In genomic region chr6:31563235-31564181, GRCm38 (mm10) we compare ENCODE assay signal across 8 mouse cellular contexts. TPM values are rescaled to one million over a fixed set of nuclear protein-coding genes. Genes with fewer than 3 reads are reported as not detected.
DNase-seq lines count a peak whose midpoint lies in the region; ATAC-seq lines count a peak whose summit lies in the region.

Gene Podxl (minus strand): TSS chr6:31563981.

- no peaks in the 10 kb centered on the region for H3K36me3 ChIP-seq in intestine, embryonic 14.5 days (ENCODE audit: control insufficient read depth, insufficient read depth, low read length)
- no peaks in the 10 kb centered on the region for H3K36me3 ChIP-seq in midbrain, embryonic 10.5 days

- under 1% methylated on average over 83 of the region's 91 CpGs for WGBS in intestine, embryonic 14.5 days
- under 1% methylated on average over 91 of the region's 91 CpGs for WGBS in midbrain, embryonic 10.5 days

- H3K9me3 ChIP-seq in intestine, embryonic 14.5 days (ENCODE audit: control insufficient read depth, low read length) = no peaks in the 10 kb centered on the region
- H3K9me3 ChIP-seq in midbrain, embryonic 10.5 days (replicated peaks) = no peaks in the 10 kb centered on the region

- peak within 1 kb of the TSS; percentile 55 for H3K9ac ChIP-seq in intestine, embryonic 14.5 days (ENCODE audit: low read length)

- peak within 1 kb of the TSS; percentile 76 for H3K4me2 ChIP-seq in intestine, embryonic 14.5 days (ENCODE audit: low read length)

- ATAC-seq in intestine, embryonic 14.5 days (replicated peaks; ENCODE audit: low FRiP score, low TSS enrichment, low read depth) = peak; percentile 80

- H3K27me3 ChIP-seq in intestine, embryonic 14.5 days (replicated peaks; ENCODE audit: control insufficient read depth, insufficient read depth, low read length) = peaks cover 26% of the 10 kb centered on the region
- peaks cover 42% of the 10 kb centered on the region for H3K27me3 ChIP-seq in midbrain, embryonic 10.5 days (ENCODE audit: low read depth, poor library complexity, severe bottlenecking)

- intact Hi-C loops in left cerebral cortex, postnatal 4 days (cut with DNase I) = no loop called here

- H3K27ac ChIP-seq in intestine, embryonic 14.5 days (ENCODE audit: low read depth) = peak within 1 kb of the TSS; percentile 48
- peak within 1 kb of the TSS; percentile 93 for H3K27ac ChIP-seq in midbrain, embryonic 10.5 days (replicated peaks)

- peak within 1 kb of the TSS; percentile 55 for H3K4me3 ChIP-seq in intestine, embryonic 14.5 days (ENCODE audit: low read depth, low read length)
- H3K4me3 ChIP-seq in midbrain, embryonic 10.5 days = peak within 1 kb of the TSS; percentile 89

- peaks cover 10% of the 10 kb centered on the region; the same call in 1 of the 2 replicates for H3K4me1 ChIP-seq in intestine, embryonic 14.5 days (replicated peaks; ENCODE audit: control insufficient read depth, insufficient read depth, low read length)
- H3K4me1 ChIP-seq in midbrain, embryonic 10.5 days = peaks cover 76% of the 10 kb centered on the region

- peak; percentile 88 for DNase-seq in ZHBTc4 (ENCODE audit: low read depth, low spot score)
- peak; percentile 44 to 58 for DNase-seq in cerebellum, postnatal 4 days (ENCODE audit: low spot score in 2 of 2)
- peak; percentile 56 to 69 for DNase-seq in gastrocnemius, postnatal 4 days (ENCODE audit: low spot score in 2 of 2)
- DNase-seq in intestine, embryonic 14.5 days (ENCODE audit: low spot score) = peak; percentile 85
- peak; percentile 78 for DNase-seq in left cerebral cortex, postnatal 4 days
- peak; percentile 93 for DNase-seq in midbrain, embryonic 10.5 days (ENCODE audit: low spot score)
- DNase-seq in right cerebral cortex, postnatal 4 days = peak; percentile 67
- DNase-seq in urinary bladder, postnatal 4 days (ENCODE audit: low spot score in 2 of 2) = peak; percentile 57 to 77

RNA-seq across cellular contexts. Expression of gene Podxl, which starts in this region (rescaled TPM):
- total RNA-seq in gastrocnemius, postnatal 4 days (2021) = 10 to 100 TPM; 19.8 to 25.6 TPM
- 38.9 and 41.1 TPM in 2 replicates for polyA plus RNA-seq in intestine, embryonic 14.5 days (2014; fragmentation: Nextera tagmentation; extraction: Ambion mirVana)
- total RNA-seq in left cerebral cortex, postnatal 4 days (2021) = 10 to 100 TPM; 19.0 to 20.2 TPM
- polyA plus RNA-seq in midbrain, embryonic 10.5 days (2016; fragmentation: Nextera tagmentation; extraction: Ambion mirVana) = 19.7 and 22.4 TPM in 2 replicates

Comparison
In these comparisons a context has a peak if more than half of its experiments do, and no peak if none do; other contexts are left out.
1. Peak in every context shown above with its lines: DNase-seq, ATAC-seq, H3K4me3 ChIP-seq and H3K27ac ChIP-seq.